Mouse (Mus musculus) macrophage (primary cell): ENCODE measurements around the gene Acox3. TPM values are rescaled to one million over a fixed set of nuclear protein-coding genes. Genes with fewer than 3 reads are reported as not detected.

Experiments
- H3K27ac ChIP-seq: fragments of 350-480 bp; formaldehyde crosslinking; 2 replicates; pipeline ENCODE4 v1.9.0; 2021
- H3K36me3 ChIP-seq: fragments of 350-480 bp; formaldehyde crosslinking; 2 replicates; pipeline ENCODE4 v1.9.0; 2021; ENCODE audit errors: inconsistent target
- H3K4me3 ChIP-seq: fragments of 350-480 bp; formaldehyde crosslinking; 2 replicates; pipeline ENCODE4 v1.9.0; 2021; ENCODE audit errors: inconsistent target
- H3K79me2 ChIP-seq: fragments of 350-480 bp; formaldehyde crosslinking; 2 replicates; pipeline ENCODE4 v1.9.0; 2021; ENCODE audit errors: inconsistent target
- WGBS: methylation state at CpG from one replicate; pipeline ENCODE4 v1.1.7; 2026; ENCODE audit warnings: inconsistent platforms; ENCODE audit not compliant: missing documents; 5-methylcytosine and 5-hydroxymethylcytosine counted together
- polyA plus RNA-seq: library from polyadenylated mRNA; stranded (reverse); fragments of 250-400 nt; gene quantifications from 3 replicates; pipeline ENCODE4 v1.2.4, GENCODE M21; 2018; ENCODE audit warnings: inconsistent platforms

Acox3 gene
- polyA plus RNA-seq, 1 experiment from 2014 or later = 75.8 TPM

DNA sequence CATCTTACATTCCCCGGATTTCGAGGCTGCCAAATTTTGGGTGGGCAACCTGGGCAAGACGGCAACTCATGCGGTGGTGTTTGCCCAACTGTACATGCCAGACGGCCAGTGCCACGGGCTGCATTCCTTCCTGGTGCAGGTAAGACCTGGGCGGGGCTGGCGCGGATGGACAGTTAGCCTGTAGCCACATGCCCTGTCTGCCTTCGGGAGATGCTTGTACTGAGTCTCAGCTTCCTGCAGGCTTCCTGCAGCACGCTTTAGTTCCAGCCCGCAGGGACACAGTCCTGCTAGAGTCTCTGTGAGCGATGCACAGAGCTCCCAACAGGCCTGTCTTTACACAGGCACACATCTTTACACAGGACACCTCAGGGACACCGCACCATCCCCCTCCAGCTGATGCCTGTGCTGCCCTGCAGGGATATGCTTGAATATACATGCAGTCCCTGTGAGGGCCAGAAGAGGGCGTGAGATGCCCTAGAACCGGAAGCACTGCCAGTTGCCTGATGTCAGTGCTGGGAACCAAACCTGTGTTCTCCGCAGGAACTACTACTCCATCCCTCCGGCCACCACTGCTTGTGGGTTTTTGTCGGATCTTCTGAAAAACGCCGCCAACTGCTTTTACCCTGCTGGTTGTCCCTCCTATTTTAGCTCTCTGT lies 9.4 kb downstream of the Acox3 start:
- Histone ChIP-seq H3K36me3 (peaks cover 90% of the 10 kb centered on the region), H3K4me3 (no peak overlapping the region), H3K27ac (no peak overlapping the region), H3K79me2 (peaks cover 10% of the 10 kb centered on the region; the same call in 1 of the 2 replicates)
- WGBS = 94% methylated on average over 21 of the region's 21 CpGs

DNA sequence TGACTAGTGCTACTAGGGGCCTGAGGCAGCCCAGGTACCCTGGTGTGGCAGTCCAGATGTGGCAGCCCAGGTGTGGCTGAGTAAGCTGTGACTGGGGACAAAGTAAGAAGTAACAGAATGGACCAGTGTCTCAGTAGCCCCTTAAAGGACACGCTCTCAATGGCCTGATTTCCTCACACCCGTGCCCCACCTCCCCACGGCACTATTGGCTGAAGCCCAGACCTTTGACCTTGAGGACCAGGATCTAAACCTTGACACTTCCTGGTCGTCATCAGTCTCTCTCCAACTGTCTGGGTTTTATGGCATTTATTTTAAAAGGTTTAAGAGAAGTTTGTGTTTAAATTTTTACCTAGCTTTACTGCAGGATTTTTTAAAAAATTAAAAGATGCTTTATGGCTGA lies 10.0 kb downstream of the Acox3 start:
- Histone ChIP-seq H3K27ac (no peak overlapping the region), H3K36me3 (peaks cover 90% of the 10 kb centered on the region), H3K79me2 (peaks cover 4% of the 10 kb centered on the region; the same call in 1 of the 2 replicates), H3K4me3 (no peak overlapping the region)
- WGBS = 96% methylated on average over 4 of the region's 4 CpGs

DNA sequence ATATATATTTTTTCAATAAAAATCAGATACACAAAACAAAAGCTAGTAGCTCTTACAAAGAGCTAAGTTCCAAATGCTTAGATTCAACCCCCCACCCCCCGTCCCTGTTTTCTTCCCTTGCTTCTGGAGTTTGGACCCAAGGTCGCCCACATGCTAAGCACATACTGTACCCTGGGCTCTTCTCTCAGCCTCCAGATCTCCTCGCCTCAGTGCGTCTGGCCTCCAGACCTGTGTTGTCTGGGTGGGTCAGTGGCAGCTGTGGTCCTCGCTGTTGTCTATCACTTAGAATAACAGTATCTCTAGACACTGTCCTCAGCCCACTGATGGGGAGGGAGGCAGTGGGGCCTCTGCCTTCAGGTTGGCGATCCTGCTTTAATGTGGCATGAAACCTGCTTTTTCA lies 10.4 kb downstream of the Acox3 start:
- WGBS = 96% methylated on average over 6 of the region's 6 CpGs
- Histone ChIP-seq H3K36me3 (peaks cover 90% of the 10 kb centered on the region), H3K4me3 (no peak overlapping the region), H3K27ac (no peak overlapping the region), H3K79me2 (no peaks in the 10 kb centered on the region; the same call in 1 of the 2 replicates)

DNA sequence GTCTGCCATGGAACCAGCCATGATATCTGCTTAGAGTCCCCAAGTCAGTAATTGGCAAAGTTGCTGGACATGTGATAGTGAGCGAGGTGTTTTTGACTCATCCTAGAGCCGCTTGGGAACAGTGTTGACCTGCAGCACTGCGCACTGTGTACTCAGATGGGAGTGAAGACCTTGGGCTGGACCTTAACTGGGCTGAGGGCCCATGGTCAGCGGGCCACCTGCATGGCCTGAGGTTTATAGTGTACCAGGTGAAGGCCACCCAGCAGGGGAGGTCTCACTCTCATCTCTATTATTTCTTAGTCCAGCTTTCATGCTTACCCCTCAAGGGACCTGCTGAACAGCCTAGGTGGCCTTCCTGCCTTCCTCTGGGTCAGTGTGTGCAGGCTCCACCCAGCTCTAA lies 11.9 kb downstream of the Acox3 start:
- H3K79me2 ChIP-seq = no peaks in the 10 kb centered on the region
- no peak overlapping the region for H3K27ac ChIP-seq
- peaks cover 90% of the 10 kb centered on the region for H3K36me3 ChIP-seq
- H3K4me3 ChIP-seq = no peak overlapping the region
- 96% methylated on average over 4 of the region's 4 CpGs for WGBS

DNA sequence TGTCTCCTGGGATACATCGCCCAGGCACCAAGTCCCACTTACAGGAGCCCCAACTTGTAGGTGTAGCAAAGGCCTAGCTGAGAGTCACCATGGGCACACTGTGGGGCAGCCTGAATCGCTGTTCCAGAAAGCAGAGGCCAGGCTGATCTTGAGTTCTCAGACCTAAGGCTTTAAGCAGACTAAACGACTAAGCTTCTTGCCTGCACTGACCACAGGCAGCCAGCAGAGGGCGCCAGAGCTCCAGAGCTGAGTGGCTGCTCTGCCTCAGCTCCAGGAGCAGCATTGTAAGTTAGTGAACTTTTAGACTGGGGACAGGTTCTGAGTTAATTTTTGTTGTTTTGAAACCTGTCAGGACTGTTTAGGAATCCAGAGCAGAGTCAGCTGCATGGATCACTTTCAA lies 12.9 kb downstream of the Acox3 start:
- Histone ChIP-seq H3K4me3 (no peak overlapping the region), H3K36me3 (peaks cover 90% of the 10 kb centered on the region), H3K79me2 (no peaks in the 10 kb centered on the region), H3K27ac (no peak overlapping the region)
- WGBS = 24% methylated on average over 4 of the region's 4 CpGs

DNA sequence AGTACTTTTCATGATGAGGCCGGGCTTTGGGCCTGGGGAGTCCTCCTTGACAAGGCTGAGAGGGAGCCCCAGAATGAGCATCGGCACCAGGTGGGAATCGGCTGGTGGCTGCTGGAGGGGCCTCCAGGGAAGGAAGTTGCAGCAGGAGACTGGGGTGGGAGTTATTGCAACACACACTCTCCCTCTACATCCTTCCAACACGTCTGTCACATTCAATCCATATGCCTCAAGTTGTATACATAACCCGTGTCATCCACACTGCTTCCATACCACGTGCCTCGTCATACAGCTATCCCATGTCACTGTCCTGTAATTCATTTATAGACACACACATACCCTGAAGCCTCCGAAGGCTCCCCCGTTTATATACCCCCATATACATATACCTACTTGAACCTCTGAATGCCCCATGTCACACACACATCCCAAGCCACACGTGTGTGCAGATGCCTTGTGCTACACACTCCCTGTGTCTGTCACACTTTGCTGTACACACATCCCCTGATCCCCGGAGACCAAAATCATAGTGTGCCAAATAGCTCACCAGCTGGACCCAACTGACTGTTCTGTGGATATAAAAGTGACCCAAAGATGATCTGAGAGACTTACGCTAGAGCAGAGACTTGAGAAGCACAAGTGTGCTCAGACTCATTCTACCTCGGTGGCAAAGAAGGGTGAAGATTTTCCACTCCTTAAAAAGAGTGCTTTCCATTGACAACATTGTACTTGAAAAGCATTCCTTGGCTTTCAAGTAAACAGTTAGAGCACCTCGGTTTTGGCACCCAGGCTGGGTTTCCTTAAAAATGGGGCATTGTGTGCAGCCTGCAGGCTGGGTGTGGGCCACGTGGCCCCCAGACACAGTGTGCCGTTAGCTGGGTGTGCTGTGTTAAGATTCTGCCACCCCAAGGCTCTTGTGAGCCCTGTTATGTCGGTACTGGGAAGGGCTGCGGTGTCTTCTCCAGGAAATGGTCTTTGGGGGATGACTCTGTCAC lies 13.6 kb downstream of the Acox3 start:
- H3K4me3 ChIP-seq = no peak overlapping the region
- H3K27ac ChIP-seq = no peak overlapping the region
- H3K79me2 ChIP-seq = no peaks in the 10 kb centered on the region
- WGBS = 71% methylated on average over 18 of the region's 18 CpGs
- H3K36me3 ChIP-seq = peaks cover 88% of the 10 kb centered on the region

DNA sequence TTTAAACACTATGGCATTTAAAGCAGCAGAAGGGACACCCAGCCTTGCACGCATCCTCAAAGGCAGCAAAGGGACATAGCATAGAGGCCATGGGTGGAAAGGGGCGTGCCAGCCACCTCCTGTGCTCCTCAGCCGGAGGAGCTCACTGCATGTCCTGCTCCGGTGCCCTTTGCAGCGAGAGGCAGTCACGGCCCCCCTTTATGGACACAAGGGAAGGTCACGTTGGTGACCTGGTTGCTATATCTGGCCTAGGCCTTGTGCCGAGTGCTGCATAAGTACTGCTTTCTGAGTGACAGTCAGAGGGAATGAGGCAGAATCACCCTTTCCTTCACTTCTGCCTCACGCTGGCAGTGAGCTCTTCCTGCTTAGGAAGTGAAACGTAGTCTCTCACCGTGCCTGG lies 17.4 kb downstream of the Acox3 start:
- peaks cover 85% of the 10 kb centered on the region for H3K36me3 ChIP-seq
- WGBS = 85% methylated on average over 11 of the region's 11 CpGs
- no peak overlapping the region for H3K4me3 ChIP-seq
- no peak overlapping the region for H3K27ac ChIP-seq
- no peaks in the 10 kb centered on the region for H3K79me2 ChIP-seq

DNA sequence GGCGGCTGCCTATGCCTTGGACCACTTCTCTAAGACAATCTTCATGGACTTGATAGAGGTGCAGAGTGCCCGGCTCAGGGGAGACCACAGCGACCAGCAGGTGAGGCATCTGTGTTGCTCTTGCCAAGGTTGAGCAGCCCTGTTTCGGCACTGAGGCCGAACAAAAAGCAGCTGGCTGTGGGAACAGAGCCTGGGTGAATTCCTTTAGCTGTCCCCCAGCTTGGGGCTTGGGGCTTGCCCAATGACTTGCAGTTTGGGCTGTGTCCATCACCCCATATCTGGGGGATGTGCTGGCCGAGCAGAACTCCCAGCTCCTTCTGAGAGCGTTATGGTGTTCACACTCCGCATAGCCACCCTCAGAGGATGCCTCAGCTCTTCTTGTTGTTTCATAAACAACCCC lies 18.7 kb downstream of the Acox3 start:
- Histone ChIP-seq H3K4me3 (no peak overlapping the region), H3K36me3 (peaks cover 91% of the 10 kb centered on the region), H3K79me2 (no peaks in the 10 kb centered on the region), H3K27ac (no peak overlapping the region)
- WGBS = 95% methylated on average over 8 of the region's 8 CpGs

DNA sequence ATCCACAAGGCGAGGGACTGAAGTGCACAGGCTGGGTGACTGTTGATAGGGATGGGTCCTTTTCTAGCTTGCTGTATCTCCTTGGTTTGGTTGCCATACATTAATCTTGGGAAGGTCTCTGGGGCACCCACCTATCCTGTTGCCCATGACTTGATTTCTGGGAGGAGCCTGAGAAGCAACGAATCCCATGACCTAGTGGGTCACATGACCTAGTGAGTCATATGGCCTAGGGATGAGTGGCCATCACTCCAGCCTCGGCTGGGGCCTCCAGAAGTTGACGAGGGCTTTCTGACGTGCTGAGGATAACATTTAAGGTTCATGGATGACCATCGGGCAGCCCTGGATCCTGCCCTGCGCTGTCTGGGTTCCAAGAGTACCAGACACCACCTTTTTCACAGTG lies 22.5 kb downstream of the Acox3 start:
- WGBS = 91% methylated on average over 7 of the region's 7 CpGs
- Histone ChIP-seq H3K79me2 (no peaks in the 10 kb centered on the region), H3K4me3 (no peak overlapping the region), H3K27ac (no peak overlapping the region), H3K36me3 (peaks cover 91% of the 10 kb centered on the region)

DNA sequence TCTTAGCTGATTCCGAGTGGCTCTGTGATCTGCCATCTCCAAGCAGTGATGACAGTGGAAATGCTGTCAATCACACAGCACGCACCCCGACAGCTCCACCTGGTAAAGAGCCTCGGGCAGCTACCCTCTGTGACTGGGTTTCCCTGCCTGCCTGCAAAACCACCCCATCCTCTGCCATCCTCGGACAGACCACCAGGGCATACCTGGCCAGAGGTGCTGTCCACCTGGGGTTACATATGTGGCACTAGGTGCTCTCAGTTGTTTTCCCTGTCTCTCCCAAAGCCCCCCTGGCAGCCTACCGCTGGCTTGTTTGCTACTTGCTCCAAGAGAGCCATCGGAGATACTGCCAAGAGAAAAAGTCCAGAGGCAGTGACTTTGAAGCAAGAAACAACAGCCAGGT lies 24.0 kb downstream of the Acox3 start:
- Histone ChIP-seq H3K36me3 (peaks cover 93% of the 10 kb centered on the region), H3K4me3 (no peak overlapping the region)

DNA sequence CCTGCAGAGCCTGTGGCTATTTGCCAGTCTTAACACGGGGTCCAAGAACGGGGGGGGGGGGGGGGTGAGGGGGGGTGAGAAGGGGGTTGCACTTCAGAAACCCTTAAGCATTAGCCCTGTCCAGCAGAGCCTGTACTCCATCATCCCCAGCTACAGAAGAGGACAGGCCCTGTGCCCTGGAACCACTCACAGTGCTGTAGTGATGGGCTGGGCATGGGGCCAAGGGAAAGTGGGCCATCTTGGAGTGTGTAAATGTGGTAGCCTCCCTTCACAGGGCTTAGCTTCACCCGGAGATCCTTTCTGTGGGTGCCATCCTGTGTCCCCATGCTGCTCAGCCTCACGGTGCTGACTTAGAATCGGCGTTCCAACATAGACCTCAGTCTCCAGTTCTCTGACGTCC lies 24.9 kb downstream of the Acox3 start:
- H3K27ac ChIP-seq = no peak overlapping the region
- 92% methylated on average over 6 of the region's 7 CpGs for WGBS
- H3K4me3 ChIP-seq = no peak overlapping the region
- no peaks in the 10 kb centered on the region for H3K79me2 ChIP-seq
- peaks cover 93% of the 10 kb centered on the region for H3K36me3 ChIP-seq

More for the DNA sequence above, 24.0 kb downstream of the Acox3 start:
- no peaks in the 10 kb centered on the region for H3K79me2 ChIP-seq
- H3K27ac ChIP-seq = no peak overlapping the region
- WGBS = 95% methylated on average over 7 of the region's 7 CpGs

DNA sequence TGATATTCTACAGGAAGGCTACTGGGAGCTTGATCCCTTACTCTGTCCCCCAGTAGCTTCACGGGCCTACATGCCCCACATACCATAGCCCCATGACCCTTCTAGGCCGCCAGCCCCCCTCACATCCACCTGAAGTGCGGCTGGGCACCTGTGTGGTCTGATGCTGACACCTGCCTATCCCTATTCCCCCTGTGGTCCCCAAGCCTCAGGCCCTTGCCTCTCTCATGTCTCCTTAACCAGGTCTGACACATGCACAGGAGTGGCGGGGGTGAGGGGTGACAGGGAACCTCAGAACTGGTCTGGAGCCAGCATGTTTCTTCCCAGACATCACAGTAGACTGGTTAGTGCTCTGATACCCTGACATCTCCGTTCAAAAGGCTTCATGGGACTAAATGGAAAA lies 25.7 kb downstream of the Acox3 start:
- H3K79me2 ChIP-seq = no peaks in the 10 kb centered on the region
- H3K4me3 ChIP-seq = no peak overlapping the region
- 87% methylated on average over 5 of the region's 5 CpGs for WGBS
- H3K36me3 ChIP-seq = peaks cover 89% of the 10 kb centered on the region
- H3K27ac ChIP-seq = no peak overlapping the region

DNA sequence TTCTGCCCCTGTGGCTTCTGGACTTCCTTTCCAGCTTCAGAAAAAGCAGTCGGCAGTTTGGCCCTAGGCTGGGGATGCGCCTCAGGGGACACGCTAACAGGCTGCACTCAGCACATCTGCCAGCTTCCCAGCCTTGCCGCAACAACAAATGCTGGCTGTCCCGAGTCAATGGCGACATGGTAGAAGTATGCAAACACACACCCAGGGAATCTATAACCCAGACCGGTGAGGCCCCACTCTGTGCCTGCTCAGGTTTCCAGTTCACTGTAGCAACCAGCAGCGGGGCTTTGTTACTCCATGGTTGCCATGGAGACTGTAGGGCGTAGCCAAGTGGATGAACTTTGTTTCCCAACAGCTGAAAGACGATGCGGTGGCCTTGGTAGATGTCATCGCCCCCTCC lies 26.5 kb downstream of the Acox3 start:
- Histone ChIP-seq H3K27ac (no peak overlapping the region), H3K36me3 (peaks cover 92% of the 10 kb centered on the region), H3K4me3 (no peak overlapping the region), H3K79me2 (no peaks in the 10 kb centered on the region)
- 88% methylated on average over 8 of the region's 12 CpGs for WGBS

DNA sequence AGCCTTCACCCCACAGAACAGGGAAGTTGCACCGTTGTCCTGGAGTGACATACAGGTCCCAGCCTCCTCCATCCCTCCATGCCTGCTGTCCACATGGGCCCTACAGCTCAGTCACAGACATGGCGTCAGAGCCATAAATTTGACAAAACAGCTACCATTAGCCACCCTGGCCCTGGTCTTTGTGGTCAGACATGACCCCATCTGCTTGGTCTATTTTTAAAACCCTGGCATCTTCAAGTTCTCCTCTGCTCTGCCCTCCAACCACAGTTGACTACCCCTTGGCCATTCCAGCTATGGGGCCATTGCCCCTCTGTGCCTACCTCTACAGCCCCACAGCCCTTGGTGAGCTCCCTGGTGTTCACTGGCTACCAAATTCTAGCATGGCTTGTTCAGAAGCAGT lies 27.1 kb downstream of the Acox3 start:
- WGBS = 70% methylated on average over 2 of the region's 2 CpGs
- no peaks in the 10 kb centered on the region for H3K79me2 ChIP-seq
- H3K36me3 ChIP-seq = peaks cover 90% of the 10 kb centered on the region
- no peak overlapping the region for H3K27ac ChIP-seq
- no peak overlapping the region for H3K4me3 ChIP-seq

DNA sequence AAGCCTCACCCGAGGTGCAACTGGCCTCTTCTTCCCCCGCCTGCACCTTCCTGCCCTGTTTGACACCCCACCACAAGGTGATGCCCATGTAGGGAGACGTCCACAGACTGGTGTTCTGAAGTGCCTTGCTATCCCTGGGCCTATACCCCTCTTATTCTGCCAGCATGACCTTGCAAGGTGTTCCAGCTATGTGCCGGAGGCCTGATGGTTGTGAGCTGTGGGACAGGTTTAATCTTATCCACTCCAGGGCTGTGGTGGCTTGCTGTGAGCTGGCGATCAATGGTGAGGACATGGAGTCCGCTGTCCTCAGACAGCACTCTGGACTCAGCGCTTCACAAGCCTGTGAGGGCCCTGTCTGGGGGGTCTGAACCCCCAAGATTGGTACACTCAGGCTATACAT lies 27.5 kb downstream of the Acox3 start:
- WGBS = 94% methylated on average over 6 of the region's 7 CpGs
- Histone ChIP-seq H3K4me3 (no peak overlapping the region), H3K27ac (no peak overlapping the region), H3K79me2 (no peaks in the 10 kb centered on the region), H3K36me3 (peaks cover 86% of the 10 kb centered on the region)
